Mouse (Mus musculus): ENCODE results near the gene Slc39a11. TPM values are rescaled to one million over a fixed set of nuclear protein-coding genes. Genes with fewer than 3 reads are reported as not detected.

Gene Slc39a11
- total RNA-seq, 4 experiments from 2014 or later, result 14.6 to 16.7 (median 16.2) TPM

DNA sequence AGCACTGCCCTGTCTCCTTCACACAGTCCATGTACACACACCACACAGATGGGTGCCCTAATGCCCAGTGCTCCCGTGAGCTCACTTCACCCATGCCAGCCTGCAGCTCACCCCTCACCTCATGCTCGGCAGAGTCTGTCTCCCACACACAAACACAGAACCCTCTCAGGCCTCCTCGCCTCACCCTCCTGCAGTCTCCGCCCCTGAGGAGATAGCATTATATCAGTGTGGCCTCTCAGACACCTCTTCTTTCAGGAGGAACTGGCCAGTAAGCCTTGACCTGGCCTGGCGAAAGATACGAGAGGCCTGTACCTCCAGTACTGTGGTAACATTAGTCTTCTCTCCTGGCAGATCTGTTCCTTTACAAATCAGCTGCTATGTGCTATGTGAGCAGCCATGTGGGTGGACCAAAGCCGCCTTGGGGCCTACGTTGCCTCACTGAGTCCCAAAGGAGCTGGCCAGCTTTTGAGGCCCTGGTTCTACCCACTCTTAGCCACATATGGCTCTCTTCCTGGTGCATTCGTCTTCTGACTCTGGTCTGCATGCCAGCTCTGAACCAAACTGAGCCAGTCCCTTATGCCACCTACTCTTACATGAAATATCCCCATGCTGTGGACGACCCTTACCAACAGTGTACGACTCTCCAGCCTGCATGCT lies 138.8 kb downstream of the Slc39a11 start:
- no peak for DNase-seq (ENCODE audit: low spot score in 2 of 2)

GRCm38 (mm10) chr11:113510249-113510648 lies 139.6 kb downstream of the Slc39a11 start:
- no peak for DNase-seq (ENCODE audit: low spot score in 2 of 2)

GRCm38 (mm10) chr11:113507716-113508480 lies 142.0 kb downstream of the Slc39a11 start:
- no peak for DNase-seq (ENCODE audit: low spot score in 2 of 2)

DNA sequence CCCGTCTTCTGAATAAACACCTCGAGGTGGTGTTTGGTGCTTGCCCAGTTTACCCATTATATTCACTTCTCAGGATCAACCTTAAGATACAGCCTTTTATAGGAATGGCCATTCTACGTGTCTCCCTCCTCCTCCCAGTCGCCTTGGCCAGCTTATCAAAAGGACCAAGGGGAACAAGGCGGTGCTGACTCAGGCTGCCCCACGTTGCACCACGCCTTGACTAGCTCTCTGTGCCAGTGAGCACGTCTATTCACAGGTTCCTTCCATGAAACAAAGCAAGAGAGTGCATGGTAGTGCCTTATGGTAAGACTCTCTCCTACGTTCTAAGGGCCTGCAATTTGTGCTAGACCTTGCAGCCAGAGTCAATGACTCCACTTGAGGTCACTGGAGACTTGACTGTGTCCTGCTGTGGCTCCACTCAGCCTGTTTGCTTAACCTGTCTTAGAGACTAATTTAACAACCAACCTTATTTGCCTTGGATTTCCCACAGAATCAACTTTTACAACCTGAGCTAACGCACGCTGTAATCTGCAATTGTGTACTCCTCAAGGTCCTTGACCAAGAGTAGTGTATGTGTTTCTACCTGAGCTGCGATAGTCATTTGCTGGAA lies 144.2 kb downstream of the Slc39a11 start:
- no peak for DNase-seq (ENCODE audit: low spot score in 2 of 2)

GRCm38 (mm10) chr11:113504459-113505062 lies 145.3 kb downstream of the Slc39a11 start:
- no peak for DNase-seq (ENCODE audit: low spot score in 2 of 2)

DNA sequence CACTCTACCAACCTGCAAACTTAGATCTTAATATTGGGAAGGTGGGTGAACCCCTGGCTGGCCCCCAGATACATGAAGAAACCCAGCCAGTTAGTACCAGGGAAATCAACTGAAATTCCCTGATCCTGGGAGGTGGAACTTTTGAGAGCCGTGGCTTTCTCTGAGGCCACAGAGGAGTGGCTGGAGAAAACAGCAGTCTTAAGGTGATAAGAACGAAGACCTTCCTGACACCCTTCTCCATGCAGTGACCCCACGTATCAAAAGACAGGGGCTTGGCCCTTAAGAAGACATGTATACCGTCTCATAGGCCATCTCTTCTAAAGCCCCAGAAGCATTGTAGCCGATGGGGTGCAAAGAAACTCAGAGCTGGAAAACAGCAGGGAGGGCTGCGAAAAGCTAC lies 146.9 kb downstream of the Slc39a11 start:
- no peak for DNase-seq (ENCODE audit: low spot score in 2 of 2)

- DNase-seq (ENCODE audit: low spot score in 2 of 2), result no peak
These were observed 149.1 kb downstream of the Slc39a11 start for GRCm38 (mm10) chr11:113500631-113501305.

DNA sequence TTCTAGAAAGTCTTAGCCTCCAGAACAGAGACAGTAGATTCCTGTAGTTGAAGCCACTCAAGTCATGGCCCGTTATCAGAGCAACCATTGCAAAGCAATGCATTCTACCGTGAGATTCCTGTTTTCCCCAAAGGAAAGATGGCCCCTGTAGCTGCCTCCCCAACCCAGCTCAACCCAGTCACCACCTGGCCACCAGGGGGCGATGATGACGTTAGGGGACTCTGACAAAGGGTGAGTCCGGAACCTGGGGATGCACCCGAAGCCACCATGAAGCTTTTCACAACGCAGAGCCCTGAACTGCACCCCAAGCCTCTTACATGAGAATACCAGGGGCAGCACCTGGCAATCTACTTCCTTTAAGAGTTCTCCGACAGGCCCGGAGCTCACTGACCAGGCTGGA lies 151.0 kb downstream of the Slc39a11 start:
- DNase-seq (ENCODE audit: low spot score in 2 of 2), result no peak

GRCm38 (mm10) chr11:113494021-113494546 lies 155.8 kb downstream of the Slc39a11 start:
- no peak for DNase-seq (ENCODE audit: low spot score in 2 of 2)

GRCm38 (mm10) chr11:113490530-113491520 lies 159.1 kb downstream of the Slc39a11 start:
- DNase-seq (ENCODE audit: low spot score in 2 of 2), result no peak

GRCm38 (mm10) chr11:113487603-113488335 lies 162.1 kb downstream of the Slc39a11 start:
- no peak for DNase-seq (ENCODE audit: low spot score in 2 of 2)

DNA sequence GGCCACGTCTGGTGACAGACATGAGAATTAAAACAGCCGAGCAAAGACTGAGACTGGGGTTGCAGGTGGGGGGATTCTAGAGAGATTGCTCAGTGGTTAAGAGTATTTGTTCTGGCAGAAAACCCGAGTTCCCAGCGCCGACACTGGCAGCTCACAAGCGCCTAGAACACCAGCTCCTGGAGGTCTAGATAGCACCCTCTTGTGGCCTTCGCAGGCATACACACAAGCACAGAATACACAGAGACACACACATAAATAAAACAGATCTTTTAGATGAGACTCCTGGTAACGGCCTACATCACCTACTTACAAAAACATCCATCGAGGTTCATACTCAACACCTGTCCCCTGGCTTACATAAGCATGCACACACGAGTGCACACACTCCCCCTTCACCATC lies 165.8 kb downstream of the Slc39a11 start:
- DNase-seq (ENCODE audit: low spot score in 2 of 2), result no peak

GRCm38 (mm10) chr11:113477550-113477949 lies 172.3 kb downstream of the Slc39a11 start:
- no peak for DNase-seq (ENCODE audit: low spot score in 2 of 2)

DNA sequence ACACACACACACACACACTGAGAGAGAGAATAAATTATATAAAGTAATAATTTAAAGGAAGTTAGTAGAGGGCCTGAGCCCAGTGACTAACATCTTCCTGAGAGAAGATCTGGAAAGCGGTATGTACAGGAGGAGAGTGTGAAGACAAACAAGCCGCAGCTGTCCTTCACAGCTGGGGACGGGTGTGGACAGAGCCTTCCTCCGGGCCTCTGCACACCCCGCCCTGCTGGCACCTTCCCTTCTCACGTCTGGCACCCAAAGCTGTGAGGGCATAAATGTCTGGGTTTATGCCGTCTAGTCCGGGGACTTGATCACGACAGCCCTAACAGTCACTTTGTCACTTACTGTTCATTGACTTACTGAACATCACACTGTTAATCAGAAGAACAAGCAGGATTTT lies 173.2 kb downstream of the Slc39a11 start:
- no peak for DNase-seq (ENCODE audit: low spot score in 2 of 2)

DNA sequence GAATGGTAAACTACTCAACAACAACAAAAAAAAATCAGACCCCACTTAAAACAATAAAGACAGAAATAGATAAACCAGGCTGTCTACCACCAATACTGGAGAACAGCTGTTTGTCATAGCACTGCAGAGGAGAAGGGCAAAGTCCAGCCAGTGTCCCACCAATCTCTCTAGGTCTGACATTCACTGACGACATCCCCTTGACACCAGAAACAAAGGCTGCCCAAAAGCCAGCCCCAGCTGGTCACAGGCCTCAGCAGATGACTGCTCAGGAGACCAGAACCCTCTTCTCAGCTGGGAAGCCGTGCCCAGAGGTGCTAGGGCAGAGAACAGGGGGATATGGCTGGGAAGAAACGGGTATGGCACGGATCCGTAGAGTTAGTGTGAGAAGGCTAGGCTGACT lies 174.4 kb downstream of the Slc39a11 start:
- no peak for DNase-seq (ENCODE audit: low spot score in 2 of 2)

DNA sequence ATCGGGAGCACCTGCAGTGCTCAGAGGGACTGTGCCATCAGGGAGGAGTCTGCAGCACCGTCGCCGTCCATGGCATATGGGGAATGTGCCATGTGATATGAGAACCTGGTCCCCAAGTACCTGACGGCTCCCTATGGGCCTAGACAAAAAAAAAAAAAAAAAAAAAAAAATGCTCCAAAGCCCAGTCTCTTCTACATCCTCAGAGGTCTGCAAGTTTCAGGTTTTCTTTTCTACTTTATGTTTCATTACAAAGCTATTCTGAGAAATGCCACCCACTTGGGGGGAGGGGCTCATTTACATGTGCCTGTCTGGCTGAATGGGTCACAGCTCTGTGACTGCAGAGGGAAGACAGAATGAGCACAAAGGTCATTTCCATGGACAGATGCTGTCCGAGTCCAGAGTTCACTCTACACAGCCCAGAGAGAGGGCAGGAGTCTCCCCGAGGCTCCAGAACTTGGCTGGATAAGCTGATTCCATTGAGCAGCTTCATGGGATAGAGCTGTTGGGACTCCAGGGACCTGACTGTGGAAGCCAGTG lies 175.8 kb downstream of the Slc39a11 start:
- no peak for DNase-seq (ENCODE audit: low spot score in 2 of 2)

DNA sequence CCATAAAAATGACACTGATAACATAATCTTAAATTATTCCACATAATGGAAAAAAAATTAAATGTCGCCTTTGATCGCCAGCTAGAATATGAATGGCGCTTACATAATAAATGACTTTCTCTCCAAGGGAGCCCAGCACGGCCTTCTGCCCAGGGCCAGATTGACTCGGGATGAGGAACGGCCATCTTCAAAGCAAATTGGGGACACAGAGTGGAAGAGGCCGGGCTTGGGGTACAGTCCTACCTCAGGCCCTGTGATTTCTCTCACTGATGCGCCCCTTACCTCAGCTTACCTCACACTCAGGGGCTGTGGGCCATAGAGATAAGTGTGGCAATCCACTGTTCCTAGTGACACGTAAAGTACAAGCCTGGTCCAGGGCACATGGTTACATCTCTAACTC lies 177.9 kb downstream of the Slc39a11 start:
- DNase-seq (ENCODE audit: low spot score in 2 of 2), result no peak

- peak in 1 of 2 experiments; percentile 47 for DNase-seq (ENCODE audit: low spot score in 2 of 2)
These were observed 179.7 kb downstream of the Slc39a11 start for GRCm38 (mm10) chr11:113469919-113470785.
